Mouse (Mus musculus) gastrocnemius, postnatal 14 days (tissue): ENCODE measurements at regions not wholly inside any gene's neighbourhood (a gene's known extent, or its start where the extent isn't known, plus 50 kb on each side); places are given as distances from the start of the nearest gene placed in this dataset.

ENCODE experiments used
- DNase-seq: peaks from one replicate; pipeline ENCODE4 v3.0.0; 2021; ENCODE audit warnings: mixed read lengths
- intact Hi-C: fragments of 180-260 bp; cut with DNase I; formaldehyde crosslinking; loops from one replicate; pipeline ENCODE4 v1.15.1; 2025; ENCODE audit warnings: low total_unique reads

DNA sequence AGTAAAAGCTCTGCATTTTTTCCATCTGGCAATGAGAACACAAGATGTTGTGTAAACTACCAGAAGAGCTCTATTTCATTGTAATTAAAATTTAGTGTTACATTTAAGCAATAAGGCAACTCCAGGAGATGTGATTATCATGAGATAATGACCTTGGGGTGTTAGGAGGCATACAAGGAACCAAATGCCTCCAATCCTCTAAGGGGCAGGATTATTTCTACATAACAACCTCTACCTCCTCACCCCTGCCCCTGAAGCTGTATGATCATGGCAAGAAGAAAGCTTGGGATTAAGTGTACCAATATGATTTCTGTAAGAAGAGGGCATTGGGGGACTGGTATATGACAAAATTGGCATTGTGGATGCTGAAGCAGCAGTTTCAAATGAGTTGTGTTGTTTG lies 228.8 kb downstream of the Rpl36a-ps1 start:
- no peak for DNase-seq
- intact Hi-C loops: no loop called here

GRCm38 (mm10) chr14:98750766-98751165 lies 243.4 kb downstream of the Rpl36a-ps1 start:
- no peak for DNase-seq
- intact Hi-C loops: no loop called here

DNA sequence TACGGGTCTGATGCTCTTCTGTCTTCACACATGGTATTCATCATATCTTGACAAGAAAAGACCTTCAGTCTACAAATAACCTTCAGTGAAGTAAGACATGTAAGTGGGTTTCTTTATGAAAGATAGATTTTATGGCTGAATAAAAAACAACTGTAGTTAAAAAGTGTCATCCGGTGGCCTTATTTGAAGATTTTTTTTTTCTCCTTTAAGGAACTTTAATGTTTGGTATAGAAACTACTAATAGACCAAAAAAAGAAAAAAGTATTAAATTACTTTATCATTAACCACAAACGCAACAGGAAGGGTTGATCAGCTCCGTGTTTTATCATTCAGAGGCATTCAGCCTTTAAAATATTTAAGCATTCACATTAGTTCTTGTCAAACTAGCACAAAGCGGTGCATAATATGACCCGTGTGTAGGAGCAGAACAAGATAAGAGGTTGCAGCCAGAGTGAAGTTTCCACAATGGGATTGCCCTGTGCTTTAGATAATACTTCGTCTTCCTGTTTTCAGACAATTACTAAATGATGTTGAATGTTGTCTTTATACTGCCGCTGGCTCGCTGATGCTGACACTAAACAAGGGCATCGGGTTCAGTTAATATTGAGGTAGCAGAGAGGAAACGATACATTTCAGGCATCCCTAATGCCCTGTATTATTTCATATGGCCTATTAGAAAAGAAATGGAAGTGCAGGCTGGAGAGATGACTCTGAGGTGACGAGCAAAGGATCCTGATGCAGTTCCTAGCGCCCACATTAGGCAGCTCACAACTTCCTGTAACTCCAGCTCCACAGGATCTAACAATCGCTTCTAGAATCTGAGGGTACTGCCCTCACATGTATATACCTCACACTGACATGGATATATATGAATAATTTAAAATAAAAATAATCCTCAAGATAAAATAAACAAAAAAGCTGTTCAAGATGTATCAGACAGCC lies 244.8 kb downstream of the Rpl36a-ps1 start:
- no peak for DNase-seq
- intact Hi-C loops: no loop called here

- intact Hi-C loops: no loop called here
- no peak for DNase-seq
Measured at GRCm38 (mm10) chr14:98747159-98747775, 246.9 kb downstream of the Rpl36a-ps1 start.

GRCm38 (mm10) chr14:98730375-98730774 lies 263.7 kb downstream of the Rpl36a-ps1 start:
- intact Hi-C loops: no loop called here
- DNase-seq: no peak

GRCm38 (mm10) chr14:98728863-98729262 lies 265.3 kb downstream of the Rpl36a-ps1 start:
- intact Hi-C loops: no loop called here
- DNase-seq: no peak

GRCm38 (mm10) chr14:98722481-98722880 lies 271.6 kb downstream of the Rpl36a-ps1 start:
- intact Hi-C loops: no loop called here
- DNase-seq: no peak

GRCm38 (mm10) chr14:98721033-98721432 lies 273.1 kb downstream of the Rpl36a-ps1 start:
- intact Hi-C loops: no loop called here

GRCm38 (mm10) chr14:98708045-98708444 lies 286.1 kb downstream of the Rpl36a-ps1 start:
- no peak for DNase-seq
- intact Hi-C loops: no loop called here

More at GRCm38 (mm10) chr14:98721033-98721432, 273.1 kb downstream of the Rpl36a-ps1 start:
- no peak for DNase-seq

GRCm38 (mm10) chr14:98707574-98707973 lies 286.5 kb downstream of the Rpl36a-ps1 start:
- DNase-seq: no peak
- intact Hi-C loops: no loop called here

GRCm38 (mm10) chr14:98703289-98703688 lies 290.8 kb downstream of the Rpl36a-ps1 start:
- intact Hi-C loops: no loop called here
- DNase-seq: no peak

GRCm38 (mm10) chr14:98656533-98656932 lies 337.6 kb downstream of the Rpl36a-ps1 start:
- intact Hi-C loops: no loop called here
- no peak for DNase-seq

DNA sequence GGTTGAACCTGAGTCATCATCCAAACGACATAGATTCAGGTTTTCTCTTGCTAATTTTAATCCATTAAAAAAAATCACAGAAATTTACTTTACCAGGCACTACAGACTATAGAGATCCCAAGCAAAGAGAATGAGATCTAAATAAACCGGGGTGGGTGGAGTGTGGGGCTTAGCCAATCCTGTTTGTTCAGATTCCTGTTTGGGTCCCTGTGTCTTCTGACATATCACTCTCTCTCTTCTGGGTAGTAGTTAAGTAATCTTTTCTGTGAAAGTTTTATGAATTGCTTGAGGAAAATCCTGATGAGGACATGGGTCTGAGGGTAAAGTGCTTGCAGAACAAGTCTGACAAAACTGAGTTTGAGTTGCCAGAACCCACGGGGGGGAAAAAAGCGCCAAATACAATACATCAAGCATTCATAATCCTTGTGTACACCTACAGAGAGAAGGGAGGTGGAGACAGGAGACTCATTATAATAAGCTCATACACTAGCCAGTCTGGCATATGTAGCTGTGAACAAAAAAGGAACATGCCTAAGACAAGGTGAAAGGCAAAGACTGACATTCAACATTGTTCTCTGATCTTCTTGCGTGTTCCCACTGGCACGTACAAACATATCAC lies 339.8 kb downstream of the Rpl36a-ps1 start:
- DNase-seq: no peak
- intact Hi-C loops: no loop called here

DNA sequence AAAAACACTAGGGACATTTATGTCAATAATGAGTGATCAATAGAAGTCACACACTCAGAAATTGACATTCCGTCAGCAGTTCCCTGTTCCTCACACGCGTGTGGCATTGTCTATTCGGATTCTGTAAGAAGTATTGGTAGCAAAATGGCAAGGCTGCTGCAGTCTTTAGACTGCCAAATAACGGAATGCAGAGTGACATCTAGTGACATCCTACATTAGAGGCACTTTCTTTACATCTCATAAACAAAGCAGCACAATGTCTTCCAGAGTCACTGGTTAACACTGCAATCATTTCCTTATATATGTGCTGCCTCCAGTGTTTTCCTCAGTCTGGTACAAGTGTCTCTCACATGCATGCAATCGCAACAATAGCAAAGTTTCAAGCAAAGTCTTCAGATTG lies 342.9 kb downstream of the Rpl36a-ps1 start:
- intact Hi-C loops: no loop called here
- DNase-seq: no peak

DNA sequence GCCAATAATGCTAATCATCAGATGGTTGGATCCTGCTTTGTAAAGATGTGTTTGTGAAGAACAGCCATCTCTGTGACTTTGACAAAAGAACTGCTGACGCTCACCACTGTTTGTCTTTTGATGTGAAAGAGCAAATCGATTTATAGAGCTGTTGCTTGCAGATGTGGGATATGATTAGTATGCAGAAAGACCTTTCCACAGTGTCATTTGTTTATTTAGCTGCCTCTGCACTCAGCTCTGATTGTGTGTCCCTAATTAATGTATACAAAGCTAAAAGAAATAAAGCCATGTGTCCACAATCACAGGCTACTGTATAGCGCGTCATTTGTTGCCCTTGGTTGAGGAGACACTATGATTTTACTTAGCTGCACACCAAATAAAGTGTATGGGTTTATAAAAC lies 343.6 kb downstream of the Rpl36a-ps1 start:
- no peak for DNase-seq
- intact Hi-C loops: no loop called here

DNA sequence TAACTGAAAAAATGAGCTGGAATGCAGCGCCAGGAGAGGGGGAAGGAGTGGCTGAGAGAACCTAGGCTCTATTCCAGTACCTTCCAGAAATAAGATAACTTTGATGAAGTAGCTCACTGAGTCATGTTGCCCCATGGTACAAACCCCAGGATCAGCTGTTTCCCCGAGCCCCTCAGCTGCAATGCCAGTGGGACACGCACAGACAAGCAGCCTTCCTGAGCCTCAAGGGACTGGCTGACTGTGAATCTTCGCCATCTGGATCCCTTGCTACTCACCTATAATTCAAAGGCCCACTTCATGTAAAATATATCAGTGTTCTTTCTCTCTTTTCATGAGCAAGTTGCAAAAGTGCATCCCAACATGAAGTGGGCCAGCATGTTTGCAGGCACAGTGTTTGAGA lies 346.5 kb downstream of the Rpl36a-ps1 start:
- intact Hi-C loops: no loop called here
- DNase-seq: no peak

GRCm38 (mm10) chr14:98643756-98644155 lies 350.4 kb downstream of the Rpl36a-ps1 start:
- intact Hi-C loops: no loop called here
- no peak for DNase-seq

- no peak for DNase-seq
- intact Hi-C loops: no loop called here
Measured at GRCm38 (mm10) chr14:98642661-98643331, 351.3 kb downstream of the Rpl36a-ps1 start.

DNA sequence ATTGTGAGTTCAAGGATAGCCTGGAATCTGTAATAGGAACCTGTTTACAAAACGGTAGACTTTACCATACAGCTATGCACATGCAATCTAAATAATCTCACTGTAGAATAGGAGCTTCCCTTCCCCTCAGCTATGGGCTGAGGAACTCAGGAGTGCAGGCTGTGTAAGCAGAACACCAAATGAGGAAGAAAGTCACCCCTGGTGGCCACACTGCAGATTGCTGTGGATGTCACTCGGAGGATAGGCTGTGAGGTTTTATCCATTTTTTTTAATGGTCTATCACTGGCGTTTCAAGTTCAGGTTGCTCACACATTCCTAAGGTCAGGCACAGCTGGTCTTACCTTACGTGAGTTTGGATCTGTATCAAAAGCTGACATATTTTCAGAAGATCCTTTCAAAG lies 365.1 kb downstream of the Rpl36a-ps1 start:
- DNase-seq: no peak
- intact Hi-C loops: no loop called here

DNA sequence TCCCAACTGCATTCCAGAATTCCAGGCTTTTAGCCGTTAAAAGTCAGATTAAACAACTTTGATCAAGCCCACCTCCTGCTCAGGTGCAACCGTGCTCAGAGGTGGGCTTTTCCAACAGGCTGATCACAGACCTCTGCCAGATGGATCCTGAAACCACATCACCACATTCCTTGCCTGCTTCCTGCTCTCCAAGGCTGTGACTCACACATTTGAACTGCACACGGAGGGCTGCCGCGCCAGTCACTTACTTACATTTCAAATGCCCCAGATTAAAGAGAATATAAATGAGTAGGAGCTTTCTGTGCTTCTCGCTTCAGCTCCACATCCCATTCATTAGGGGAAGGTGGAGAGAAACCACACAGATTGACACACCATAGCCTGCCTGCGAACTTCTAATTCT lies 367.6 kb downstream of the Rpl36a-ps1 start:
- DNase-seq: no peak
- intact Hi-C loops: no loop called here
